Mouse (Mus musculus) mesoderm, embryonic 11.5 days (tissue): ENCODE measurements around the gene Cdkl4.

Source experiments
- DNase-seq: peaks from one replicate; pipeline ENCODE4 v3.0.0-alpha.2; 2012; ENCODE audit warnings: low read depth, low spot score

Gene Cdkl4

DNA sequence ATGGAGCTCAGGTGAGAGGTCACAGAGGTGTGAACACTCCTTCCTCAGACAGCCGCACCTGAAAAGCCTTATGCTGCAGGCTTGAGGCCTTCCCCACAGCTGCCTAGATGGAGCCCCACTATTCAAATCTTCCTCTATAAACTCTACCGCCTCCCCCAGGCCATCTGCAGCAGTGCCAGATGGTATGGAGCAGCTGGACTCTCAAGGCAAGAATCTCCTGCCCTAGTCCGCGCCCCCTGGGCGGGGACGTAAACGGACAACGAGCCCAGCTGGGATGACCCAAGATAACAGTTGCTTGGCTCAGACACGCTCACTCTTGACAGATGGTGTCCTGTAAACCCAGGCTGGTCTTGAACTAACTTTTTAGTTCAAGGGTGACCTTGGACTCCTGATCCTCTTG, 60.4 kb downstream of the Cdkl4 start:
- peak; percentile 22 for DNase-seq

DNA sequence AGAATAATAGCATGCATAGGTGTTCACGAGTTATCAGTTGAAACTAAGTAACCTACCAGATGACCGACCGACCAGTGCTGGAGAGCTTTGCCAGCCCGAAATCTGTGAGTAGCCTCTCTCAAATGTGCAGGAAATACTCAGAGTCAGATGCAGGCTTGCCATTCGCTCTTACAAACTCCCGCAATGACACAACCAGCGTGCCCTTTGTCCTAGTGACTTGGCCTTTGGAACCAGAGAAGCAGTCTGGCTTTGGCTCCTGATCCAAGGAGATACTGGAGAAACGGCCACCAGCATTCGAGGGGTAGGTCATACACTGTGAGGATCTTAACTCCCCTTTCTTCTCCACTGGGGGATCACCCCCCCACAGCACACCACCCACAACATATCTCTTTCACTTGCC, 61.7 kb downstream of the Cdkl4 start:
- DNase-seq = no peak

DNA sequence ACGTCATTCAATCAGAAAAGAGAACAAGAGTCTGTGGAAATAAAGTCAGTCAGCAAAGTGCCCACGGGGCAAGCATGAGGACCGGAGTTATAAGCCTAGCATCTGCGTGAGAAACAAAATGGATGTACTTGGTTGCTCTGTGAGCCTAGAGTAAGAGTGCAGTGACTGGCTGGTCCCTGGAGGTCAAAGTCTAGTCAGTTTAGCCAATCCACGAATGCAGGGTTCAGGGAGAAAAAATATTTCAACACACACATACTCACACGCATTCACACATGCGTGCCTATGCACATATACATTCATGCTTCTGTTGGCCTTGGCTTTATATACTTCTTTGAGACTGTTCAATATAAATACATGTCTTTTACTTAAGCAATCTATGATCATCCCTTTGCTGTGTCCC, 62.1 kb downstream of the Cdkl4 start:
- DNase-seq = no peak

DNA sequence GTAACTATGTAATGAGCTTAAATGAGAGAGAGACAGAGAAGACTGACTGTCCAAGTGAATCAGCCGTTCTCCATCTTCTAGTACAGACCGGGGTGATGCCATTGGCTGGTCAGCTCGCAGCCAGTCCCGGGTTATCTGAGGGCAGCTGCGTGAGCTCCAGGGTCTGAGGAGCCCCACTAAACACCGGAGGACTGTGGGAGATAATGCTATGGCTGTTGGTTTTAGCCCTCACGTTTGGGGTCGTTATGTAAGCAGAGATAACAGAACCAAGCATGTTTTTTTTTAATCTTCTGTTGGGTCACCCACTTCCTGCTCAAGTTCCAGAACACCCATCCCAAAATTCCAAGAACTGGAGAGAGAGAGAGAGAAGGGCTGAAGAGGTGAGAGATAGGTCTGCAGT, 63.8 kb downstream of the Cdkl4 start:
- DNase-seq = no peak

DNA sequence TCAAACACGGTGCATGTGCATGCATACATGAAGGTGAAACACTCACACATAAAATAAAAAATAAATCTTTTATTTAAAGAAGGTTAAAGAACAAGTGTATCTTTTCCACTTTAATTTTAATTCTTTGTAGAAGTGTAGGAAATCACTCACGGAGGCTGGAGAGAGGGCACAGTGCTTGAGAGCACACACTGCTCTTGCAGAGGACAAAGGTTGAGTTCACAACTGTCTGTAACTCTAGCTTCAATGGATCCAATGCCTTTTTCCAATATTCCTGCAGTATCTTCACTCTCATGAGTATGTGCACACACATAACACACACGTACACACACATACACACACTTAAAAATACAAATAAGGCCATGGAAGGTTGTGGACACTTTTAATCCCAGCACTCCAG, 67.2 kb downstream of the Cdkl4 start:
- no peak for DNase-seq

DNA sequence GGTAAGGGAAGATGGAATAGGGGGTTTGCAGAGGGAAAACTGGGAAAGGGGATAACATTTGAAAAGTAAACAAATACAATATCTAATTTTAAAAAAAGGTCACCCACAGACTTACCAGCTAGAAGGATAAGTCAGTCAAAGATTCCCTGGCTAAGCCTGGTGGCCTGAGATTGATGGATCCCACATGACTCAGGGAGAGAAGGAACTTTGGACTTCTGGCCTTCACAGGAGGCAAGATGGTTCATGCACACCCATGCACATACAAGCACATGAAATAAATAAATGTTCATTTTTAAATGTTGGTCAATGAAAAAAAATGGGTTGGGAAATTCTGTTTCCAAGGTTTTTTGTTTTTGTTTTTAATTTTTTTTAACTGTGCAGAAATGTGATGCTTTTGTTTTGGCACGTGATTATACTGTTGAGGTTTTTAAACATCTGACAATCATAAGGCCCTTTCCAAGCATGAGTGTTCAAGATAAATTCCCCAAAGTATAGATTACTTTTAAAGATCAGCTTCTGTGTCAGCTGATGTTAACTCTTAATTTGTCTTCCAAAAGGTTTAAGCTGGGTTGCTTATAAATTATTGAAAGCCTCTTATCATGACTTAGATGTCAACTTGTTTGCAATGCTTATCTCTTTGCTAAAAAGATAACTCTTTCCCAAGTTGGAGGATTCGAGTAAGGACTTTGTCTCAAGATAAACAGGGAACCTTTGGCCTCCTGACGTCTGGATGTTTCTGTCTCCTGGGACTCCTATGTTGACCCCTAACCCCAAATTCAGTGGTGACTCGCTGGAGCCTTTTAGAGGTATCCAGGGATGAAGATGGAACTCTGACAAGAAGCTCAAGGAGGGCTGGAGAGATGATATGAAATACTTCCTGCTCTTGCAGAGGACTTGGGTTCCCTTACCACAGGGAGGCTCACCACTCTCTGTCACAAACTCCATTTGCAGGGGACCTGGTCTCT, 67.8 kb downstream of the Cdkl4 start:
- no peak for DNase-seq

DNA sequence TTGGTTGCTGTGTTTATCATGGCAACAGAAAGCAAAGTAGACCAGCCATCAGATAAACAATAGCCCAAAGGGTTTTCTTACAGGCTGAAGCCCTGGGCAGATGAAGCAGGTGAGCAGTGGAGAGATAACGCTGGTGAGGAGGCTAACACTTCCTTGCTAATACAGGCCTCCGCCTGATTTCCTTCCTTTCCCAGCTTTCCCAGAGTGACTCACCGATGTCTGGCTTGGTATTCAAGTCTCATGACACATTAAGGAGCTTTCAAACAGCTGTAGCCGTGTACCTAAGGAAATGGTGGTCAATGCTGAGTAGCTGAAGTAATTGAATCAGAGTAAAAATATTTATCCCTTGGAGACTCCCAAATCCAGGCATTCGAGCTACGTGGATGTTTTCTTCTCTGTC, 71.8 kb downstream of the Cdkl4 start:
- no peak for DNase-seq

DNA sequence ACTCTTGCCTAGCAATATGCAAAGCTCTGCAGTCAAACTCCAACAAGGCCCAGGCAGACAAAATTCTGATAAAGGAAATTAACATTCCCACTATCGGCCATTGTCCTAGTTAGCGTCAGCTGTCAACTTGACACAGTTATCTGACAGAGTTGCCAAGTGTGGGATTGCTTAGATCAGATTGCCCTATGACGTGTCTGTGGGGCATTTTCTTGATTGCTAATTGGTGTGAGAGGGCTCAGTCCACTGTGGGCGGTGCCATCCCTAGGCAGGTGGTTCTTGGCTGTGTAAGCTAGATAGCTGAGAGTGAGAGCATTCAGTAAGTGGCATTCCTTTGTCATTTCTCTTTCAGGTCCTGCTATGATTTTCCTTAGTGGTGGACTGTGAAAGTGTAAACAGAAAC, 72.3 kb downstream of the Cdkl4 start:
- no peak for DNase-seq

DNA sequence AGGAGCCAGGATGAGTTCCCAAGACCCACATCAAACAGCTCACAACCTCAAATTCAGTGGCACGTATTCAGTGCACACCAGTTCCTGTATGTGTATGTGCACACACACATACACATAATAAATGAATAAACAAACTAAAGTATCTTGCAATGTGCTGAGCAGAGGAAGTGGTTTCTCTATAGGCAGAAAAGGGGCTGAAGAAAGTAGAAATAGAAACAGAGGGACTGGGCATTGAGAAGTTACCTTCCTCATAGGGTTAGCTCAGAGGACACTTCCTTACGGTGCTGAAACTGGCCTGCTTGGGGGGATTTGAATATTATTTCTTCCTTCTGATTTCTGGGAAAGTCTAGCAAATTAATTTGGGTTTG, 75.8 kb downstream of the Cdkl4 start:
- DNase-seq = no peak

DNA sequence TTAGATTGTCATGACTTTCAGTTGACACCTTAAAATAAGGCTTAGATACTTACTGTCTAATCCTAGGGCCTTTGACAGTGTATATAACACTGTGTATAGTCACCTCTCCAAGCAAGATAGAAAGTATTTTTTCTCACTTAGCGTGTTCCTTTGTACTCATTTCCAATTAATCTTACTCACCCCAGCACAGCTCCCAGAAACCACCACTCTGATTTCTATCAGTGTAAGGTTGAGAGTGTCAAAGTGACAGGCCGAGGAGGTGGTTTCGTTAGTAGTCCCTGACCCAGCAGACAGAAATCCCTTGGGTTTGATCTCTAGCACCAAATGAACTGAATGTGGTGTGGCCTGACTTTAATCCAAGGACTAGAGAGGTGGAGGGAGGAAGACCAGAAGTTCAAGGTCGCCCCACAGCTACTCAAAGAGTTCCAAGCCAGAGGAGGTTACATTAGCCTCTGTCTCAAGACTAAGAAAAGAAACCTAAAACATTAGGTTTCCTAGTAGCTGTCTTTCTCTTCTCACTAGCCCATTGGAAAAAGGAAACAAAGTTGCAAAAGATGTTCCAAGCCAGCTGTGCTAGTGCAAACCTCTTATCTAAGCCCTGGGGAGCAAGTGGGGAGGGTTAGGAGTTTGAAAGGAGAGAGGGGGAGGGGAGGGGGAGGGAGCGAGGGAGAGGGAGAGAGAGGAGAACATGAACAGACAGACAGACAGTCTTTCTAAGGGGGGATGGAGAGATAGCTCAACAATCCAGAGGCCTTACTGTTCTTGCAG, 76.4 kb downstream of the Cdkl4 start:
- no peak for DNase-seq

DNA sequence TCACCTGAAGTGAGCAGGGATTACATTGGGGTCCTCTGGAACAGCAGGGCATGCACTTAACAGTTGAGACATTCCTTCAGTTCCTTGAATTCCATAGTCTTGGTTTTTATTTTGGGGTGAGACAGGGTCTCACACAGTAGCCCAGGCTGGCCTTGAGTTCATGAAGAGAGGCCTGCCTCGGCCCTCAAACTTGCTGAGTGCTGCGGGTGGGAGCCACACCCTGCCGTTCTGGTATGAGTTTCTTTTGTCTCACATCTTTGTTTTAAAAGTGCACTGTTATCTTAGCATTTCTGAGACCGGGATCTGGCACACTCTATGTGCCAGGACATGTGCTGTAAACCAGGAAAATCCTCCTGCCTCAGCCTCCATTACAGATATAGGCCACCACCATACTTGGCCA, 77.6 kb downstream of the Cdkl4 start:
- no peak for DNase-seq

DNA sequence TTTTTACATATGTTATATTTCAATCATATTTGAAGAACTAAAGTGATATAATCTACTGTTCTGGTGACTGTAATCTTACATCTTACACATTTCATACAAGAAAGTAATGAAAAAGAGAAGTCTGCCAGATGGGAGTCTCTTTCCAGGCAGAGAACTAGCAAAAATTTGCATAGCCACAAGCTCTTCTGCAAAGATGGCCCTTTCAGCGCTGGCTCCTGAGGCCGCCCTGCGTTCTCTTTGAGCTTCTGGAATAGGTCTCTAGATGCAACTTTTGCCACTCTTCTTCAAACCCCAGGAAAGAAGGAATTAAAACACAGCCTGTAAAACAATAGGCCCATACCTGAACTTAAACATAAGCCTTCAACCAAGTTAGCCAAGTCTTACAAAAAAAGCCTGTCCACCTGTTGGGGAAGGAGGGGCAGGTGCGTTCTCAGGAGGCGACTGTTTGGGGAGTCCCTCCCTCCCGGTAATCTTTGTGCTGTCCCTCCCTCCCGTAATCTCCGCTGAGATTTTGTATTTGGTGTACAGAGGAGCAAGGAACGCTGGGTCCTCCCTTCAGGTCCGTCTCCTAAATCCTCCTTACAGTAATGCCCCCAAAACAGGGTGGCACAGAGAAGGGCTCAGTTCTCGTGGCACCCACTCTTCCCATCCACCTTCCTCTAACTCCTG, 78.9 kb downstream of the Cdkl4 start:
- no peak for DNase-seq

DNA sequence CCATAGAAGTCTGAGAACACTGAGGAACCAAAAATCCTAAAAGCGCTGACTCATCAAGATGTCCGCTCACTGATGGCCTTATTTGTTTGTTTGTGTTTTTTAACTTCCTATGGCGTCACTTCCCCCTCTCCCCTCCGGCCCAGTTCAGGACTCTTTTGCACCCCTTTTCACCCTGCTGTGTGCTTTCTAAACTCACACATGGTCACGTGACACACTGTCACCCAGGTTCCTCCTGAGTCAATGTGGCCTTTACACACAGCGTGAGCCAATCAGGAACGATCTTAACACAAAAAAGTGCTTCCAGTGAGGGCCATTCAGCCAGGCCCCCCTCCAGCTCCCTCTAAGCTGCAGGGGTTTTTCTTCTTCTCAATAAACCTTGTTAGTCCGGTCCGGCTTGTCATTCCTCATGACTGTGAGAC, 80.4 kb downstream of the Cdkl4 start:
- no peak for DNase-seq

DNA sequence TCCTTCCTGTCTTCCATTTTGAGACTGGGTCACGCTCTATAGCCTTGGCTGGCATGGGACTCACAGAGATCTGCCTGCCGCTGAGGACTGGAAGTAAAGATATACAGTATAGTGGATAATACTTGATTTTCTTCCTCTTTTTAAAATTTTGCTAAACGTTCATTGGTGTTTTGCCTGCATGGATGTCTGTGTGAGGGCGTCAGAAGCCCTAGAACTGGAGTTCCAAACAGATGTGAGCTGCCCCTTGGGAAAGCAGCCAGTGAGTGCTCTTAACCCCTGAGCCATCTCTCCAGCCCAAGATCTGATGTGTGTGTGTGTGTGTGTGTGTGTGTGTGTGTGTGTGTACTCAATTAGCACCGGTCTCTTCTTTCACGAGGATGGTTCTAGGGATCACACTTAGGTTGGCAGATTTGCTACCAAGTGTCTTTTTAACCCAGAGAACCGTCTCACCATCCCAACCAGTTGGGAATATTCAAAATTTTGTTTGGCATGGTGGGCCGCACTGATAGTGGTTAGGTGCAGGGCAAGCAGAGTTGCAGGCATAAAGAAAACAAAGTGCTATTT, 80.9 kb downstream of the Cdkl4 start:
- DNase-seq = no peak

DNA sequence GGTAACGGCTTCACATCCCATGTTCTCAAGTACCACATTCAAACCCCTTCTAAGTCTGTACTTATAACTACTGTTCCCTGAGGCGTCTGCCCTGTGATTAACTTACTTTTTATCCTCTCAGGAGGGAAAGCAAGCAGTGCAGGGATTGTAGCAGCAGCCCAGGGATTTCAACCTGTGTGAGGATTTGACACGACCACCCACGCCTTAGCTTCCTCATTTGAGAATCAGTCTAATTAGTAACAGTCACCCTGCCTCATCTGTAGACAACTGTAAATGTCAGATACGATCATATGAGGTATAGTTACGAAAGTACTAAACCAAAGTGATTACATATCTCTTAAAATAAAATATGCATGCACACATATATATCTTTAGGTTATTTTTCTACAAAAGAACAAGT, 81.4 kb downstream of the Cdkl4 start:
- DNase-seq = no peak

DNA sequence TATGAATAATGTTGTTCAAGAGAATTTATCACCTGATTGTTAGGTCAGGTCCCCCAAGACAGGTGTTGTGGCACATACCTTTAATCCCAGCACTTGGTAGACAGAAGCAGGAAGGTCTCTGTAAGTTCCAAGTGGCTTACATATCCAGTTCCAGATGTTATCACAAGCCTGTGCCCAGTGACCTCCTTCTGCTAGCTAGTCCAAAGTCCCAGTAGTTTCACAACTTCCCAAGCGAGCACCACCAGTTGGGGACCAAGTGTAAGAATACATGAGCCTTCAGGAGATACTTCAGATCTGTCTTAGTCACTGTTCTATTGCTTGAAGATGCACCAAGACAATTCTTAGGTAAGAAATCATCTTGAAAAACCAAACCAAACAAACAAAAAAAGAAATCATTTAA, 83.7 kb downstream of the Cdkl4 start:
- DNase-seq = no peak

DNA sequence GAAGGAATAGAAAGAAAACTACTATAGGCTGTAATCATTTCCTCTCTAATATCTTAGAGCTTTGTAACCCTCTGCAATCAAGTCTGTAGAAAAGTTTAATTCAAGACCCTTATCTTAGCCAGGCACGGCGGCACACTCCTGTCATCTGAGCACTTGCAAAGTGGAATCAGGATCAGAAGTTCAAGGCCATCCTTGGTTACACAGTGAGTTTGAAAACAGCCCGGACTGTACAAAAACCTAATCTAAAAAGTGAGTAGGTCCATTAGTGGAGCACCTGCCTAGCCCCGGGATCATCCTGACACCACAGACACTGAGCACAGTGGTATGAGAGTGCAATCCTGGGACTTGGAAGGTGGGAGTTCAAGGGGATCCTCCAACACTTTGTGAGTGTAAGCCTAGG, 84.8 kb downstream of the Cdkl4 start:
- no peak for DNase-seq

DNA sequence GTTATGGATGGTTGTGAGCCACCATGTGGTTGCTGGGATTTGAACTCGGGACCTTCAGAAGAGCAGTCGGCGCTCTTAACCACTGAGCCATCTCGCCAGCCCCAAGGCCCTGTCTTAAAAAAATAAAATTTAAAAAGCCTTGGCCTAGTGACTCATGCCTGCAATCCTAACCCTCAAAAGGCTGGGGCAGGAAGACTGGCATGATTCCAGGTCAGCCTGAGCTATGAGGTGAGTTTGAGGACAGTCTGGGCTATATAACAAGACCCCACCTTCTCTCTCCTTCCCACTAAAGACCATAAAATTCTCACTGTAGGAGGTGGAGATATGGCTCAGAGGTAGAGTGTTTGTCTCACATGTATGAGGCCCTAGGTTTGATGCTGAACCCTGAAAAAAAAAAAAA, 85.3 kb downstream of the Cdkl4 start:
- no peak for DNase-seq

DNA sequence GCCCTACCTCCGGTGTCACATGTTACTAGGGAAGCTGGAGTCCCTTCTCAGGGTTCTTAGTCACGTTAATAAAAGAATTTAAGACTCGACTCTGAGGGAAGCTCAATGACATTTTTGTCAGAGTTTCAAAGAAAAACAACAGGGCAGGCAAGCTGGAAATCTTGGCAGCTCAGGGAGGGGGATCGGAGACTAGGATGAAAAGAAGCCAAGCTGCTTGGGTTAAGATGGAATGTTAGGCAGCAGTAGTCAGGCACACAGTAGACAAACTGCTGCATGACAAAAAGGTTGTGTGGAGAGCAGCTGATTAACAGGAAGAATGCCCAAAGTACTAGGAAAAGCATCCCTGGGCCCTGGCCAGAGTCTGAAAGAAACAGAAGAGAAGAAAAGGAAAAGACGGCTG, 87.4 kb downstream of the Cdkl4 start:
- DNase-seq = no peak

DNA sequence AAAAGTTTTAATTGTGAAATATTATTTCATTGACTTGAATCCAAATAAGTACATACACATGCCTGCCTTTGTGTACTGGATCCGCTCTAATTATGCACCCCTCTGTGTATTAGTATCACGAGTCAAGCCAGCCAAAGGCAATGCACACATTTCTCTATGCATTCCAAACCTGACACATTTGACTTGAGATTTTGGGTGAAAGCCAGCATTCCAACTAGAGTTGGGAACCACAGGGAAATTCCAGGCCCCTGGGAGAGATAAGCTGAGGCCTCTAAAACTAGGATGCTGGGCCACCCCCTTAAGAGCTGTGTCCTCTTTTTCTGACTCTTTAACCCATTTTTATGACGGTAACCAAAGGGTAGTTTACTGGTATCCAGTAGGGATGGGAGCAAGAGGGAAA, 88.7 kb downstream of the Cdkl4 start:
- no peak for DNase-seq

DNA sequence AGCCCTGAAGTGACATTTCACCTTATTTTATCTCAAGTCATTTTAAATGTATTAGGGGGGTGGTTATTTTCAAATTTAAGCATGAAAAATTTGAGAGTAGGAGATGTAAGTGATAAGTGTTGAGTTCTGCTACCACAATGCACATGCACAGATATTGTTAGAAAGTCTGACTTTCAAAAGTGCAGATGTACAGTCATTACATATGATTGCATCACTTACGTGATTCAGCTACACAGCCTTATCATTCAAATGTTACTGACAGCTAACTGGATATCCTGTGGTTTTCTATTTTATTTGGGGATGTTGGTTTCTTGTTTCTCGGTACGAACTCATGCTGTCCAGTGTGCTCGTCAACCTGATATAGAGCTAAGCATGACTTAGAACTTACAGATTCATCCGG, 92.5 kb downstream of the Cdkl4 start:
- no peak for DNase-seq

DNA sequence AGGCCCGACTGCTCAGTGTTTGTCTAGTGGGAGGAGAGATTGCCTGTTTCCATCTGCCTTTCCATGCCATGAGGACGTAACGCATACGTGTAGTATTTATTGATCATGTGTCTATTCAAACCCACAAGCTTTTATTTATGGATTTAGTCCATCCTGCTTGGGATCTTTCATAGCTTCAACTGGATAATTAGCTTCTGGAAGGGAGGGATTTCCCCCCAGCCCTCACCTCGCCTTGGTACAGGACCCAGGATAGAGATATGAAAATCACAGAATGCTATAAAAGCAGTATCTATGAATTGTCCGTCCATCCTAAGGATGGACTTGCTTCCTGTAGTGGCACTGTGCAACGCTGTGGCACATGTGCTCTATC, 96.8 kb downstream of the Cdkl4 start:
- DNase-seq = no peak
